Mouse (Mus musculus) kidney, postnatal 0 days (tissue): ENCODE measurements around the gene Hdac7. TPM values are rescaled to one million over a fixed set of nuclear protein-coding genes. Genes with fewer than 3 reads are reported as not detected.

Source experiments
- ATAC-seq: fragments of 200-750 bp; cut with Nextera tagmentation; replicated peaks from 2 replicates; pipeline ENCODE4 v1.8.0; 2017; ENCODE audit warnings: low read depth, moderate number of reproducible peaks, moderate TSS enrichment, moderate library complexity; ENCODE audit not compliant: low FRiP score
- DNase-seq: peaks from one replicate; pipeline ENCODE4 v3.0.0-alpha.2; 2016; ENCODE audit warnings: low spot score
- H3K27ac ChIP-seq: fragments of 300-500 bp; sonication (generic); 2 replicates; pipeline ENCODE4 v1.5.1; 2014; ENCODE audit warnings: mild to moderate bottlenecking
- H3K27me3 ChIP-seq: fragments of 300-500 bp; sonication (generic); 2 replicates; pipeline ENCODE4 v1.6.1; 2014; ENCODE audit warnings: low read length, mixed read lengths; ENCODE audit not compliant: insufficient read depth
- H3K36me3 ChIP-seq: fragments of 300-500 bp; sonication (generic); 2 replicates; pipeline ENCODE4 v1.6.1; 2014; ENCODE audit warnings: low read length, mixed read lengths; ENCODE audit not compliant: insufficient read depth
- H3K4me1 ChIP-seq: fragments of 300-500 bp; sonication (generic); replicated peaks from 2 replicates; pipeline ENCODE4 v1.6.1; 2014; ENCODE audit warnings: antibody characterized with exemption, low read length, mixed read lengths; ENCODE audit not compliant: insufficient read depth
- H3K4me2 ChIP-seq: fragments of 300-500 bp; sonication (generic); 2 replicates; pipeline ENCODE4 v1.6.1; 2014; ENCODE audit warnings: mild to moderate bottlenecking, low read length, moderate library complexity, mixed read lengths
- H3K4me3 ChIP-seq: fragments of 300-500 bp; sonication (generic); replicated peaks from 2 replicates; pipeline ENCODE4 v1.5.1; 2014; ENCODE audit warnings: low read depth, low read length
- H3K9ac ChIP-seq: fragments of 300-500 bp; sonication (generic); 2 replicates; pipeline ENCODE4 v1.6.1; 2014; ENCODE audit warnings: low read depth, low read length
- H3K9me3 ChIP-seq: fragments of 300-500 bp; sonication (generic); replicated peaks from 2 replicates; pipeline ENCODE4 v1.6.1; 2016; ENCODE audit warnings: low read length, inconsistent platforms, mixed read lengths
- CTCF ChIP-seq: IDR thresholded peaks from 2 replicates; pipeline ENCODE4 v1.5.1; 2016; ENCODE audit warnings: antibody characterized with exemption, low read depth, mild to moderate bottlenecking, moderate library complexity
- WGBS: fragments of 180-500 bp; shearing (Covaris S2); extraction: QIAGEN DNeasy Blood & Tissue Kit; methylation state at CpG from one replicate; pipeline ENCODE4 v1.1.7; 2014; 5-methylcytosine and 5-hydroxymethylcytosine counted together
- polyA plus RNA-seq: library from polyadenylated mRNA; unstranded; fragments of >200 nt; fragmentation: Nextera tagmentation; extraction: Ambion mirVana; gene quantifications from 2 replicates; pipeline ENCODE4 v1.2.1, GENCODE M21; 2015

Hdac7 gene
- polyA plus RNA-seq, 1 experiment from 2014 or later = 24.7 TPM

DNA sequence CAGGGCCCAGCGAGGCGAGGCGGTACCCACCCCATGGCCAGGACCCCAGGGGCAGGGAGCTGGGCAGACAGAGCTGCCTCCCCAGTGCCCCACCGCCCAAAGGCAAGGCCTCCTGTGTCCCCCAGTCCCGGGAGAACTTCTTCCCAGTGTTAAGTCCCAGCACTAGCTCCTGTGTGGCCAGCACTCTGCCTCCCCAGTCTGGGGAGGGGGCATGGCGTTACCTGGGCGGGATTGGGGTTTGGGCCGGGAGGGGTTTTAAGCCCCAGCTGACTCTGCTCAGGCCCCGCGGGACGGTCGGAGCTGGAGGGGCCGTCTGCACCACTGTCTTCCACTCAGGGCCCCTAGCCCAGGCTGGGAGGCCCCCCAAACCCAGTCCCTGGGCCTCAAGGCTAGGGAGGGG lies 43.4 kb downstream of the Hdac7 start:
- Histone ChIP-seq H3K4me2 (no peak overlapping the region), H3K9ac (no peak overlapping the region), H3K4me3 (no peak overlapping the region), H3K36me3 (peaks cover 49% of the 10 kb centered on the region), H3K4me1 (no peaks in the 10 kb centered on the region), H3K27me3 (no peaks in the 10 kb centered on the region), H3K9me3 (no peaks in the 10 kb centered on the region), H3K27ac (no peak overlapping the region)
- WGBS = 87% methylated on average over 13 of the region's 13 CpGs
- no peak for DNase-seq
- no peak for TF ChIP-seq CTCF
- no peak for ATAC-seq

- H3K4me3 ChIP-seq = no peak overlapping the region
- no peaks in the 10 kb centered on the region for H3K4me1 ChIP-seq
- 88% methylated on average over 11 of the region's 11 CpGs for WGBS
- no peak for DNase-seq
- no peak for ATAC-seq
- no peaks in the 10 kb centered on the region for H3K9me3 ChIP-seq
- peaks cover 62% of the 10 kb centered on the region for H3K36me3 ChIP-seq
- no peak overlapping the region for H3K27ac ChIP-seq
- H3K9ac ChIP-seq = no peak overlapping the region
- no peak overlapping the region for H3K4me2 ChIP-seq
- no peak for TF ChIP-seq CTCF
- H3K27me3 ChIP-seq = no peaks in the 10 kb centered on the region
Measured at GRCm38 (mm10) chr15:97799446-97799845, 44.9 kb downstream of the Hdac7 start.

GRCm38 (mm10) chr15:97798134-97798533 lies 46.2 kb downstream of the Hdac7 start:
- DNase-seq (no peak), ATAC-seq (no peak)
- H3K9ac ChIP-seq = no peak overlapping the region
- WGBS = 70% methylated on average over 17 of the region's 17 CpGs
- no peaks in the 10 kb centered on the region for H3K9me3 ChIP-seq
- H3K4me2 ChIP-seq = no peak overlapping the region
- no peaks in the 10 kb centered on the region for H3K4me1 ChIP-seq
- no peak overlapping the region for H3K27ac ChIP-seq
- H3K4me3 ChIP-seq = no peak overlapping the region
- H3K36me3 ChIP-seq = peaks cover 74% of the 10 kb centered on the region
- no peaks in the 10 kb centered on the region for H3K27me3 ChIP-seq
- no peak for TF ChIP-seq CTCF

GRCm38 (mm10) chr15:97796674-97797310 lies 47.5 kb downstream of the Hdac7 start:
- H3K9me3 ChIP-seq = no peaks in the 10 kb centered on the region
- DNase-seq (no peak), ATAC-seq (no peak)
- H3K9ac ChIP-seq = no peak overlapping the region
- H3K4me1 ChIP-seq = no peaks in the 10 kb centered on the region
- WGBS = 94% methylated on average over 17 of the region's 17 CpGs
- peaks cover 73% of the 10 kb centered on the region for H3K36me3 ChIP-seq
- no peak overlapping the region for H3K4me3 ChIP-seq
- H3K4me2 ChIP-seq = no peak overlapping the region
- TF ChIP-seq CTCF = no peak
- H3K27me3 ChIP-seq = no peaks in the 10 kb centered on the region
- H3K27ac ChIP-seq = no peak overlapping the region

GRCm38 (mm10) chr15:97795559-97796235 lies 48.6 kb downstream of the Hdac7 start:
- no peak for TF ChIP-seq CTCF
- DNase-seq (no peak), ATAC-seq (no peak)
- H3K27ac ChIP-seq = no peak overlapping the region
- no peaks in the 10 kb centered on the region for H3K27me3 ChIP-seq
- no peak overlapping the region for H3K4me2 ChIP-seq
- H3K9ac ChIP-seq = no peak overlapping the region
- 94% methylated on average over 10 of the region's 10 CpGs for WGBS
- H3K4me3 ChIP-seq = no peak overlapping the region
- no peaks in the 10 kb centered on the region for H3K9me3 ChIP-seq
- peaks cover 73% of the 10 kb centered on the region for H3K36me3 ChIP-seq
- no peaks in the 10 kb centered on the region for H3K4me1 ChIP-seq

DNA sequence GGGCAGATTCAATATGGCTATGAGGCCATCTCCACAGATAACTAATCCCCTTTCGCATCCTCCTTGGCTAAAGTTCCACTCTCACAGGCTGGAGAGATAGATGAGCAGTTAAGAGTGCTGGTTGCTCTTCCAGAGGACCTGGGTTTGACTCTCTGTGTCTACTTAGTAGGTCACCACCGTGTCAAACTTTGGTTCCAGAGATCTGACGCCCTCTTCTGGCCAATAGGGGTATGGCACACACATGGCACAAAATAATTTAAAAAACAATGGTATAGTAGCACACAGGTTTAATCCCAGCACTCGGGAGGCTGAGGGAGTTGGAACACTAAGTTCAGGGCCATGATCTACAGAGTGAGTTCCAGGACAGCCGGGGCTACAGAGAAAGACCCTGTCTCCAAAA lies 50.0 kb downstream of the Hdac7 start:
- Histone ChIP-seq H3K4me1 (no peaks in the 10 kb centered on the region), H3K27ac (no peak overlapping the region), H3K9me3 (no peaks in the 10 kb centered on the region), H3K4me3 (no peak overlapping the region), H3K4me2 (no peak overlapping the region), H3K9ac (no peak overlapping the region), H3K36me3 (peaks cover 71% of the 10 kb centered on the region), H3K27me3 (no peaks in the 10 kb centered on the region)
- ATAC-seq = no peak
- TF ChIP-seq CTCF = peak; percentile 66
- WGBS = 81% methylated on average over 5 of the region's 5 CpGs
- no peak for DNase-seq
